Mouse (Mus musculus): Measurements from ENCODE around the gene Cdk13. TPM values are rescaled to one million over a fixed set of nuclear protein-coding genes. Genes with fewer than 3 reads are reported as not detected.

The Cdk13 gene
- polyA plus RNA-seq, 1 experiment from 2014 or later = 20.8 TPM

DNA sequence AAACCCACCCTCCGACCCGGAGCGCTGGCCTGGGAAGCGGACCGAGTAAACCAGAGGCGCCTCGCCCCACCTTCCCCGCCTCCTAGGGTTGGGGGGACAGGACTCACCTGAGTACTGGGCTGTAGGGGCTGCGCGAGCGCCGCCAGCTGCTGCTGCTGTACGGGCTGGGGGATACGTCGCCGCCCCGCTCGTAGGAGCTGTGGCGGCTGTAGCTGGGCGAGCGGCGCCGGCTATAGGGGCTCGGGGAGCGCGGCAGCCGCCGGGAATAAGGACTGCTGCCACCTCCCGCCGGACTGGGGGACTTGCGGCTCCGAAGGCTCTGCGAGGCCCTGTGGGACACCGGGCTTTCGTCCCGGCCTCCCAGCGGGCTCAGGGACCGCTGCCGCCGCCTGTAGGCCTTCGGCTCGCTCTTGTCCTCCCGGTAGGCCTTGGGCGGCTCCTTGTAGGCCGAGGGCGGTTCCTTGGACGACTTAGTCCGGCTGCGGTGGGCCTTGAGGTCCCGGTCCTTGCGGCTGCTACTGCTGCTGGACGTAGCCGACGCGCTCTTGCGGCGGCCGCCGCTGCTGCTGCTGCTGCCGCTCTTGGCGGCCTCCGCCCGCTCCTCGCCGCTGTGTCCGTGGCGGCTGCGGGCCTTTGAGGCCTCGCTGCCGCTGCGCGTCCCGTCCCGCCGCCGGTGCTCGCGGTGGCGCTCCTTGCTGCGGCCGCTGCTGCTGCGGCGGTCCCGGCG lies 1.4 kb downstream of the Cdk13 start:
- Histone ChIP-seq H3K27ac (peak overlapping the region; percentile 98), H3K4me3 (peak overlapping the region; percentile 100), H3K27me3 (no peaks in the 10 kb centered on the region), H3K9ac (peak overlapping the region; percentile 99), H3K9me3 (no peaks in the 10 kb centered on the region), H3K4me2 (peak overlapping the region; percentile 95), H3K4me1 (replicated peaks) (peaks cover 16% of the 10 kb centered on the region), H3K36me3 (no peaks in the 10 kb centered on the region)
- peak; percentile 19 for ATAC-seq (ENCODE audit: low FRiP score)
- under 1% methylated on average over 85 of the region's 85 CpGs for whole genome bisulfite sequencing

DNA sequence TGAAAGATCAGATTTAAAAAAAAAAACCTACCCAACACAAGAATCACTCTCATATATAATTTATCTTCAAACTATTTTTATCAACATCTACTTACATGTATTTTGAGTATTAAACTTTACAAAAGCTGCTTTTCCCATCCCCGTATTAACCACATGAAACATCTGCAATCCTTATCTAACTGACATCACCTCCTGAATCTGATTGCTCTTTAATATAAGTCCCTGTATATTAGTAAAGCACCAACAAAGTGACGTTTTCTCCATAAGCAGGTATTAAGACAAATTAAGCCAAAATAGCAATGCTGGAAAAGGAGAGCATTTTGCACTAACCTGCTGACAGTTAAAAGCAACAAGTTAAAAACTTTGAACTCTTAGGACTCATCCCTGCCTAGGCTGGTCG lies 2.0 kb downstream of the Cdk13 start:
- peaks cover 16% of the 10 kb centered on the region for H3K4me1 ChIP-seq (replicated peaks)
- 7% methylated on average over 3 of the region's 3 CpGs for WGBS

DNA sequence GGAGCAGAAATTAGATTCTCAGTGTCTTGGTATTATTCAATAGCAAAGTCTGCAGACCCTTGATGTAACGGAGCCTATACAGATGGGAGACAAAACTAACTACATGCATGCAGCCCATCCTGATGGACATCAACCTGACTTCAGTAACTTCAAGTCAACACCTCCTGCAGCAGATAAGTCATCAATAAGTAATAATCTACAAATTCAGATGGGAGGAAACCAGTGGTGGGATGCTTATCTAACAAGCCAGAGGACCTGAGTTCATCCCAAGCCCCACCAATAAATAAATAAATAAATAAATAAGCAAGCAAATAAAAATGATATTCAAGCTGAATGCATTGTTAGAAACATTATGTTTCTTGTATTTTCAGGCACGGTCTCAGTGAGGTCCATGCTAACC lies 5.2 kb downstream of the Cdk13 start:
- no peak overlapping the region for H3K9ac ChIP-seq
- 0 out of 2 replicates have a peak, but pooled peaks cover 2% of the 10 kb centered on the region for H3K36me3 ChIP-seq
- peaks cover 16% of the 10 kb centered on the region for H3K4me1 ChIP-seq (replicated peaks)
- 88% methylated on average over 2 of the region's 2 CpGs for WGBS
- H3K9me3 ChIP-seq = no peaks in the 10 kb centered on the region
- ATAC-seq (ENCODE audit: low FRiP score) = no peak
- no peak overlapping the region for H3K4me3 ChIP-seq
- H3K4me2 ChIP-seq = no peak overlapping the region
- H3K27ac ChIP-seq = no peak overlapping the region
- H3K27me3 ChIP-seq = no peaks in the 10 kb centered on the region

More for the DNA sequence above, 2.0 kb downstream of the Cdk13 start:
- peak overlapping the region; percentile 98 for H3K27ac ChIP-seq
- H3K36me3 ChIP-seq = no peaks in the 10 kb centered on the region
- peak overlapping the region; percentile 100 for H3K4me3 ChIP-seq
- H3K9me3 ChIP-seq = no peaks in the 10 kb centered on the region
- no peaks in the 10 kb centered on the region for H3K27me3 ChIP-seq
- no peak for ATAC-seq (ENCODE audit: low FRiP score)
- H3K4me2 ChIP-seq = peak overlapping the region; percentile 95
- H3K9ac ChIP-seq = peak overlapping the region; percentile 99

DNA sequence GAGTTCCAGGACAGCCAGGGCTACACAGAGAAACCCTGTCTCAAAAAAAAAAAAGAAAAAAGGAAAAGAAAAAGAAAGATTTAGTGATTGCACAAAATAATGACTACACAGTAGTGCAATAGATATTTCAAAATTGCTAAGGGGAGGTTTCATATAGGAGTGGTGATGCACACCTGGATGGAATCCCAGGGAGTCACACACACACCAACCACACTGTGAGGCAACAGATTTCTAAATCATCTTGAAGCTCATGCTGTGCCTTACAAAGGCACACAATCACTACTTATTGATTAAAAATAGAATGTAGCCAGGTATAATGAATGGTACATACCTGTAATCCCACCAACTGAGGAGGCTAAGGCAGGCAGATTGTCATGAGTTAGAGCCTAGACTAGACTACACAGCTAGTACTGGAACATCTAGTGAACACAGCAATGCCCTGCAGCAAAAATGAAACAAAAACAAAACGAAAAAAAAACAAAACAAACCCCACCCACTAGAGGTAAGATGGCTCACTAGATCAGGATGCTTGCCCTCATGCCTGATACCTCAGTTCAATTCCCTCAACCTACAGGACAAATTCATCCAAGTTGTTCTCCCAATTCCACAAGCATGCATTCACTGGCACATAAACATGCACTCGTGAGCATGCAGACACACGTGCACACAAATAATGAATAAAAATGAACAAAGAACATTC lies 9.0 kb downstream of the Cdk13 start:
- no peak overlapping the region for H3K4me2 ChIP-seq
- H3K4me3 ChIP-seq = no peak overlapping the region
- H3K36me3 ChIP-seq = 0 out of 2 replicates have a peak, but pooled peaks cover 2% of the 10 kb centered on the region
- no peak overlapping the region for H3K9ac ChIP-seq
- ATAC-seq (ENCODE audit: low FRiP score) = no peak
- H3K27me3 ChIP-seq = no peaks in the 10 kb centered on the region
- no peaks in the 10 kb centered on the region for H3K9me3 ChIP-seq
- peaks cover 13% of the 10 kb centered on the region for H3K4me1 ChIP-seq (replicated peaks)
- H3K27ac ChIP-seq = no peak overlapping the region
- WGBS = 83% methylated on average over 3 of the region's 3 CpGs

DNA sequence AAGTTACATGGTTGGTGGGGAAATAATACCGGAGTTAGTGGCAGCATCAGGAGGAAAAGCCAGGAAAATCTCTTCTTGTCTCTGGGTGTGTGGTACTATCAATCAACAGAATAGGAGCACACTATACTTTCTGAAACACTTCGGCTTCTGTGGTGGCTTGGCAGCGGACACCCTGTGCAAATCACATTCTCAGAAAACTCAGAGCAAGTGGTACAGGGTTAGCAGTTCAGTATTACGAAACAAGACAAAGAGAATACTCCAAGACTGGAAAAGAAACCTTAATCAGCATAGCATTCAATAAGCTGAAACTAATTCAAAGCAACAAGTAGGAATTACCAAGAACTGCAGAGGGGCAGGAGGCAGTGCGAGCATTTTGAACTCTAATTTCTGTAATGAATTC lies 21.3 kb downstream of the Cdk13 start:
- H3K4me1 ChIP-seq (replicated peaks) = no peaks in the 10 kb centered on the region
- WGBS = 90% methylated on average over 5 of the region's 5 CpGs
- H3K4me3 ChIP-seq = no peak overlapping the region
- H3K27me3 ChIP-seq = no peaks in the 10 kb centered on the region
- no peaks in the 10 kb centered on the region for H3K9me3 ChIP-seq
- H3K4me2 ChIP-seq = no peak overlapping the region
- H3K9ac ChIP-seq = no peak overlapping the region
- H3K36me3 ChIP-seq = no peaks in the 10 kb centered on the region
- no peak overlapping the region for H3K27ac ChIP-seq
- ATAC-seq (ENCODE audit: low FRiP score) = no peak

DNA sequence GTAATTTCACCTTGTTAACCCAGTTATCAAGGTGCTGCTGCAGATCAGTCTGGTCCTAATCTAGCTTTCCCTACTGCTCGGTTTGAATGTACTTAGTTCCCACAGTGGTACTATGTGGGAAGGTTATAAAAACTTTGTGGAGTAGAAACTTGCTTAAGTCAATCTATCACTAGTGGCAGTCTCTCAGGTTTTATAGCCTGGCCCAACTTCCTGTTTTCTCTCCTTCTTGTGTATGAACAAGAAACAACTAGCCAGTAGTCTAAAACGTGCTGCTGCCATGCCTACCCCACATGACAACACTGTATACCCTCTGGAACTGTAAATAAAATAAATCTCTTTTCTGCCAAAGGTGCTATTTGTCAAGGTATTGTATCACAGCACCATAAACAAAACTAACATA lies 25.0 kb downstream of the Cdk13 start:
- ATAC-seq (ENCODE audit: low FRiP score) = no peak
- no peaks in the 10 kb centered on the region; the same call in 1 of the 2 replicates for H3K4me1 ChIP-seq (replicated peaks)
- no peak overlapping the region for H3K4me3 ChIP-seq
- no peak overlapping the region for H3K4me2 ChIP-seq
- H3K9ac ChIP-seq = no peak overlapping the region
- H3K36me3 ChIP-seq = no peaks in the 10 kb centered on the region
- H3K27ac ChIP-seq = no peak overlapping the region
- 95% methylated on average over 2 of the region's 2 CpGs for WGBS
- H3K27me3 ChIP-seq = no peaks in the 10 kb centered on the region
- H3K9me3 ChIP-seq = no peaks in the 10 kb centered on the region

DNA sequence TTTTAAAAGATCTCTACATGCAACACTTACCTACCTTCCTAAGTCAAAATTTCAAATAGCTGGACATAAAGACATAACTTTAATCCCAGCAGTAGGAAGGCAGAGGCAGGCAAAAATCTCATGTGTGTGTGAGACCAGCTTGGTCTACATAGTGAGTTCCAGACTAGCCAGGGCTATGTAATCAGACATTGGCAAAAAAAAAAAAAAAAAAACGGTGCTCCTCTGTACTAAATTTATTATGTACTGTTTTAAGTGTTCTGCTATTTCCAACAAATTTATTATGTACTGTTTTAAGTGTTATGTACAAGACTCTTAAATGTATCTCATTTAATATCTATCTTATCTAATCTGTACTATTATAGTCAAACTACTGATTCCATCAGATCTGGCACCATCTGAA lies 28.6 kb downstream of the Cdk13 start:
- Histone ChIP-seq H3K27ac (no peak overlapping the region), H3K9ac (no peak overlapping the region), H3K4me2 (no peak overlapping the region), H3K4me3 (no peak overlapping the region), H3K4me1 (replicated peaks) (peaks cover 2% of the 10 kb centered on the region; the same call in 1 of the 2 replicates), H3K27me3 (no peaks in the 10 kb centered on the region), H3K9me3 (no peaks in the 10 kb centered on the region), H3K36me3 (peaks cover 9% of the 10 kb centered on the region)
- ATAC-seq (ENCODE audit: low FRiP score) = no peak
- 95% methylated on average over 1 of the region's 1 CpGs for WGBS

DNA sequence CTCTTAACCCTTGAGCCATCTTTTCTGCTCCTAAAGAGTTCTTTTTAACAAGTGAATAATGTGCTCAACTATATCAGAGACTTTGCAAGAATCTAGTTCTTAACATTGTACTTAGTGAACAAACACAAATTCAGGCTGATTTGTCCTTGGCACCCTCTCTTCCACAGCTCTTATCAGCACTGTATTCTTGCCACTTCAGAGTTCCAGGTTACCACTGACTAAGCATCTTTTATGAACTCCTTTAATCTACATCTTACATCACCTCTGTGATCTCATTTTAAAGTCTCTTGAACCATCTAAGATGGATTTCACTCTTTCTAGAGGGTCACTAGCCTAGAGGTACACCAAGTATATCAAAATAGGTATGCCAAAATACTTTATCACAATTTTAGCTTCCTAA lies 29.5 kb downstream of the Cdk13 start:
- no peak for ATAC-seq (ENCODE audit: low FRiP score)
- Histone ChIP-seq H3K4me2 (no peak overlapping the region), H3K9me3 (no peaks in the 10 kb centered on the region), H3K4me3 (no peak overlapping the region), H3K27me3 (no peaks in the 10 kb centered on the region), H3K36me3 (peaks cover 9% of the 10 kb centered on the region), H3K4me1 (replicated peaks) (peaks cover 2% of the 10 kb centered on the region; the same call in 1 of the 2 replicates), H3K9ac (no peak overlapping the region), H3K27ac (no peak overlapping the region)

DNA sequence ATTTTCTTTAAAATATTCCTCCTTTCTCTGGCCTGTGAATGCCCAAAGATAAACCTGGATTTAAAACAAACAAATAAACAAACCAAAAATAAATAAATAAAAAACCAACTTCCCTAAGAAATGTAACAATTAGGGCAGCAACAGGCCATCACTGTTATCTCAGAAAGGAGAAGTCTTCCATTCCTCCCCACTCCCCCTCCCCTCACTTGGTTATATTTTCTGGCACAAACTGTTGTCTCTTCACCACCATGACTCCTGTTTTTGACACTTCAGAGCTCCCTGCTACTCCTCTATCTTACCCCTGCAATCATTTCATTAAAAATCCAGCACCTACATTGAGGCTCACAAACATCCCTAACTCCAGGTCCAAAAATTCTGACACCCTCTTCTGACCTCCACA lies 31.8 kb downstream of the Cdk13 start:
- Histone ChIP-seq H3K4me3 (no peak overlapping the region), H3K27me3 (no peaks in the 10 kb centered on the region), H3K4me1 (replicated peaks) (peaks cover 2% of the 10 kb centered on the region; the same call in 1 of the 2 replicates), H3K9me3 (no peaks in the 10 kb centered on the region), H3K27ac (no peak overlapping the region), H3K4me2 (no peak overlapping the region), H3K9ac (no peak overlapping the region), H3K36me3 (peaks cover 9% of the 10 kb centered on the region)
- ATAC-seq (ENCODE audit: low FRiP score) = no peak

DNA sequence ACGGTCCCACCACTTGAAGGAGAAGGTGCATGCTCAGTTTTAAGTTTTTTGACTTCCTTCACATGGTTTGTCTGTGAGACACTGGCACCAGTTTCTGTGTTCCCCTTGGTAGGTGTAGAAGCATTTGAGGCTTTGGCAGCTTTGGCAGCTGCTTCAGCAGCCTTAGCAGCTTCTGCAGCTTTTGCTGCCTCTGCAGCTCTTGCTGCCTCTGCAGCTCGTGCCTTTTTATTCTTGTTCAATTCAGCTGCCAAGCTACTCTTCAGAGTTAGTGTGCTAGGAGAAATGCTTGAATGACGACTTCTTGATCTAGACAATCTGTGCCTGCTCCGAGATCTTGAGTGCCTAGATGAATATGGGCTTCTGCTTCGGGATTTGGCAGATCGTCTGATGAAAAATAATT lies 32.3 kb downstream of the Cdk13 start:
- no peak for ATAC-seq (ENCODE audit: low FRiP score)
- WGBS = 76% methylated on average over 6 of the region's 6 CpGs
- H3K9ac ChIP-seq = no peak overlapping the region
- H3K4me3 ChIP-seq = no peak overlapping the region
- peaks cover 2% of the 10 kb centered on the region; the same call in 1 of the 2 replicates for H3K4me1 ChIP-seq (replicated peaks)
- no peak overlapping the region for H3K4me2 ChIP-seq
- no peaks in the 10 kb centered on the region for H3K9me3 ChIP-seq
- peaks cover 9% of the 10 kb centered on the region for H3K36me3 ChIP-seq
- no peaks in the 10 kb centered on the region for H3K27me3 ChIP-seq
- peak overlapping the region; percentile 58; the same call in 1 of the 2 replicates for H3K27ac ChIP-seq

DNA sequence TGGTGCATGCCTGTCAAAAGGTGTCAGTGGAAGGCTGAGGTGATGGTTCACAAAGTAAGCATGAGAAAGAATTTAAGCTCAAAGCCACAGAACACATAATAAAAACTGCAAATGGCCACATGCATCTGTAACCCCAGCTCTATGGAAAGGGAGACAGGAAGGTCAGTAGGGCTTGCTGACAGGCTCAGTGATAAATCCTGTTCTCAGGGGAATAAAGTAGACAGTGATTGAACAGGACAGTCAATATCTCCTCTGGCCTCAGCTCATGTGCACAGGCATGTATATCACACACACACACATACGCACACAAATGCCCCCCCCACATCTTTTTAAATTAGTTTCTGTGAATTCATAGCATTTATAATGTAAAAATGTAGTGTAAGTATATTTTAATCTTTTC lies 42.5 kb downstream of the Cdk13 start:
- H3K4me1 ChIP-seq (replicated peaks) = no peaks in the 10 kb centered on the region
- H3K4me3 ChIP-seq = no peak overlapping the region
- H3K4me2 ChIP-seq = no peak overlapping the region
- H3K9me3 ChIP-seq = no peaks in the 10 kb centered on the region
- H3K27ac ChIP-seq = no peak overlapping the region
- H3K36me3 ChIP-seq = peaks cover 12% of the 10 kb centered on the region; the same call in 1 of the 2 replicates
- H3K27me3 ChIP-seq = no peaks in the 10 kb centered on the region
- no peak overlapping the region for H3K9ac ChIP-seq
- ATAC-seq (ENCODE audit: low FRiP score) = no peak
- 78% methylated on average over 1 of the region's 1 CpGs for WGBS

DNA sequence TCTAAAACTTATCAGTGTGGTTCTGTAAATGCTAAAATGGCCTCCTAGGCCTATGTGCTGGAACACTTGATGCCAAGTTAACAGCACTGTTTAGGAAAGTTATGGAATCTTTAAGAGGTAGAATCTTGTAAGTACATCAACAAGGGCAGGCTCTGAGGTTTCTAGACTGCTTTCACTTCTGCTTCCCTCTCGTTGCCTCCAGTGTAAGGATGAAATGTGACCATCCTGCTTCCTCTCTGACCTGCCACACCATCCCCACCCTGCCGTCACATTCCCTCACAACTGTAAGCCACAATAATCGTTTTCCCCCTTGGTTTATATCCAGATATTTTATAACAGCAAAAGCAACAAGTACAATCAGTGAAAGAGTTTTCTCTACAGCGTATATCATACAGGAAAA lies 49.9 kb downstream of the Cdk13 start:
- Histone ChIP-seq H3K9me3 (no peaks in the 10 kb centered on the region), H3K27ac (no peak overlapping the region), H3K4me1 (replicated peaks) (no peaks in the 10 kb centered on the region), H3K9ac (no peak overlapping the region), H3K36me3 (peaks cover 3% of the 10 kb centered on the region; the same call in 1 of the 2 replicates), H3K4me3 (no peak overlapping the region), H3K4me2 (no peak overlapping the region), H3K27me3 (no peaks in the 10 kb centered on the region)
- ATAC-seq (ENCODE audit: low FRiP score) = no peak
- 84% methylated on average over 4 of the region's 4 CpGs for WGBS

DNA sequence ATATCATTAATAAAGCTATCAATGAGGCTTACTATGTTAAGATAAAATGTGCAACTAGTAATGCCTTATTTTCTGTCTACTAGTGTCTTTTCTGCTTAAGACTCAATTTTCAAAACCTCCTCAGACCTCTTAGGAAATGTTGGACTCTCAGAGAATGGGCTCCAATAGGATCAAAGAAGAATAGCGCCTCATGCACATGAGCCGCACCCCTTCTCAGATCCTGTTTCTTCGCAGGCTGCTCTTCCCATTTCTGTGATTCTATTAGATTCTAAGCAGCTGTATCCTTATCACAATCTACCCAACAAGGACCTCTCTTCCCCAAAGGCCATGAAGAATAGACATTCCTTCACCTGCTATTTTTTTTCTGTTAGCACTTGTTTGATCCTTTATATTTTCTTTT lies 76.1 kb downstream of the Cdk13 start:
- ATAC-seq (ENCODE audit: low FRiP score) = no peak
- WGBS = 87% methylated on average over 3 of the region's 3 CpGs
- Histone ChIP-seq H3K27me3 (no peaks in the 10 kb centered on the region), H3K27ac (no peak overlapping the region), H3K4me2 (no peak overlapping the region), H3K9me3 (no peaks in the 10 kb centered on the region), H3K4me1 (replicated peaks) (no peaks in the 10 kb centered on the region), H3K9ac (no peak overlapping the region), H3K4me3 (no peak overlapping the region), H3K36me3 (peaks cover 15% of the 10 kb centered on the region)
